Mouse (Mus musculus): Measurements from ENCODE around the gene Efcab7.

Gene Efcab7

GRCm38 (mm10) chr4:99945011-99945410 is 116.0 kb downstream of the Efcab7 start:
- DNase-seq: no peak

DNA sequence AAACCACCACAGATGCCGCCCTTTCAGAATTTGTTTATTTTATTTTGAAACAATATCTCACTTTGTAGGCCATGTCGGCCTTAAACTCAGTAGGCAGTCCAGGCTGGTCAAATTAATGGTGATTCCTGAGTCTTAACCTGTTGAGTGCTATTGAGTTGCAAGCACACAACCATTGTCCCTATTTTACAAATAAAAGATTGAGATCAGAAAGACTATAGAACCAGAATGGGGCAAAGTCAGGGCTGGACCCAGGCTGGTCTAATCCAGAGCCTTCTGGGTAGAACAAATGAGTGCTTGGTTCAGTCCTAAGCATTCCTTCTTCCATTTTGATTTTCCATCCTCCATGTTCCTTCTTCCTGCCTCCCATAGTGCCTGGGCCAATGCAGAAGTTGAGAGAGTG is 117.5 kb downstream of the Efcab7 start:
- DNase-seq: no peak

- DNase-seq: no peak
These were observed 118.2 kb downstream of the Efcab7 start for GRCm38 (mm10) chr4:99947192-99947591.

DNA sequence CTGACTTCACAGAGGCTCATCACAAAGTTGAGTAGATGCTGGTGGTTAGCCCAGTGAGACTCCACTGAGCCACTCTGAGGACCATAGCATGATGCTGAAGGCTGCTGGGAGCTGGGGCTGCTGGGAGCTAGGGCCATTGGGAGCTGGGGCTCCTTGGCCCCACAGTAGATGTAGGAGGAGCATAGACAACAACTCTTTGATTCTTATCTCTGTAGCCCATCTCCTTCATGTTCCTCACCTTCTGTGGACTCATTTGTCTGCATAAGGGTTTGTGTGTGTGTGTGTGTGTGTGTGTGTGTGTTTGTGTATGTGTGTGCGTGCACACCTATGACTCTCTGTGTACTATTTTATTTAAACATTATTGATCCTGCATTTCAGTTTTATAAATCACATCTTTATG is 118.9 kb downstream of the Efcab7 start:
- no peak for DNase-seq

DNA sequence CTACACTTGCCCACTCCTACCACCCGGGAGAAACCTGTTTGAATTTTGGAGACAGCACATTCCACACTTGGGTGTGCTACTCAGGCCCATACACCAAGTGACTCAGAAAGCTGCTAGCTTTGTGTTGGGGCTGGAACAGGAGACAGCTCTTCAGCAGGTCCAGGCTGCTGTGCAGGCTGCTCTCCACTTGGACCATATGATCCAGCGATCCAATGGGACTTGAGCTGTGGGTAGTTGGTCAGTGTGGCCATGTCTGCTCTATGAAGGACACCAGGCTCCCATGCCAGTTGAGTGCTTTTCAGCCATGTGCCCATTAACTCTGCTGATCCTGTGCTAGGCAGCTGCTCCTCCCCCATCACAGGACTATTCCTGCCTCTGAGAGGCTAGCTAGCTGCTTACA is 124.9 kb downstream of the Efcab7 start:
- DNase-seq: no peak

DNA sequence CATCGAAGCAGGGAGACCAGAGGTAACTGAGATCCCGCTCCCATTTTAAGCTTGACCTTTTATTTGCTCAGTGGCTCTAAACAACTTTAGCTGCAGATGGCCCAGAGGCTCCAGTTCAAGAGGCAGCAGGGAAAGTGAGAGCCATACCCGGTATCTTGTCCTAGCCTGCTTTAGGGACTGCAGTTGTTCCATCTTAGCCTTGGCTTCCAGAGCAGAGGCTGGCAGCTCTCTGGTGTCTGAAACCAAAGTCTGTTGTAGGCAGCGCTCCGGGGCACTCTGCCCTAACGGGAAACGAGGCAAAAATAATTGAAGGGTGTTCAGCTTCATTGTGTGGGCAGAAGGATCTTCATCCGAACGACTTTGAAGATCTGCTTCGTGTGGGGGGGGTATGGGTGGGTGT is 126.4 kb downstream of the Efcab7 start:
- no peak for DNase-seq

DNA sequence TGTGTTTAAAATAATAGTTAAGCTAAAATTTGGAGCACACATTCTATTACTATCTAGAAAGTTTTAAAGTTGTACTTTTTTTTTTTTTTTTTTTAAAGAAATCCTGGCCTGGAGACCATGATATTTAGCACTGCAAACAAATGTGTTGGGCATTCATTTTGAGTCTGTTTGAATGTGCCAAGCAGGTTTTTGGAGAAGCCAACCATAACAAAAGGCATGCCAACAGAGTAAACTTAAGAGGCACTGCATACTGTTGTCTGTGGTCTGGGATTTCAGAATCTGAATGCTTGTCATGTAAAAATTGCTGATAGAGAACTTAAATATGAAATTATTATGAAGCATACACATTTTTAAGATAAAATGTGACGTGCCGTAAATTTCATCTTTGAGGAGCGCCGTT is 128.2 kb downstream of the Efcab7 start:
- no peak for DNase-seq

DNA sequence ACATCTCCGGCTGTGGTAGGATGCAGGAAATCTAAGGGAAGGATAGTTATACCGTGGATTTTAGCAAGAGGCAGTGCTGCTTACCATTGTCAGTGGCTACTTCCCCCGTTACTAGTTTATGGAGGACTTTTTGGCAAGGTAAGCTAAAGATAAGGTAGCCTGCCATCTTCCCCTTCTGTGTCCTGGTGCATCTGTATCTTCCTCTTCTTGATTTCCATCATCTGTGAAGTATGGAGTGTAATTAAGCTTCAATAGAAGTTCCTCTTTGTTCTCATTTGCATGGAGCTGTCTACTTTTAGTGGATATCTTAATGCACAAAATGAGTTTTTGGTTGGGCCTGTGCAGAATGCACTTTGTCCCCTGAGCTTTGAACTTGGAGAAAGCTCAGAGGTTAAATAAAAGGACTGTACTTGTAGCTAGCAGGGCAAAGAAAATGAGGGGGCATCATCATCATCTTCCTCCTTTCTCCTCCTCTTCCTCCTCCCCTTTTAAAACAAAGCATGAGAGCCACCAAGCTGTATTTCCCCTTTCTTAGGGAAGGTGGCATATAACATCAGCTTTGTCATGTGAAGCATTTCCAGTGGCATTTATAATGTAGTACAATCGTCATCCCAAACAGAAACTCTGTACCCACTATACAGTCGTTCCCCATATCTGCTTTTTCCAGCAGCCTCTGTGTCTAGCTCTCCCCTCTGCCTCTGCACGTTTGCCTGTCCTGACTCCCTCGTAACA is 129.3 kb downstream of the Efcab7 start:
- DNase-seq: no peak

DNA sequence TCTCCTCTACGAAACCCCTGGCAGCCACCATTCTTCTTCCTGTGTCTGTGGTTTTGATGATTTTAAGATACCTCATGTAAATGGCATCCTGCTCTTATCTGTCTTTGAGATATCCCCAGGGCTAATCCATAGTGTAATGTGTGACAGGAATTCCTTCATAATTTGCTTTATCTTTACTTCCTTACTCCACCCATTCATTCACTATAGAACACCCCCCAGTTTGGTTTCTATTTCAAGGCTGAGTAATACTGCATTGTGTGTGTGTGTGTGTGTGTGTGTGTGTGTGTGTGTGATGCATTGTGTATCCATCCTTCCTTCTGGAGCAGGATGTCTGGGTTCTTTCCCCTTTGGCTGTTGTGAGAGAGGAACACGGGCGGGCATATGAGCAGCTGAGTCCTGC is 130.3 kb downstream of the Efcab7 start:
- DNase-seq: no peak
